Mouse (Mus musculus) adrenal gland, adult 2 months (tissue): ENCODE measurements around the gene Ercc1. TPM values are rescaled to one million over a fixed set of nuclear protein-coding genes. Genes with fewer than 3 reads are reported as not detected.

Experiments
- DNase-seq: peaks from one replicate; pipeline ENCODE4 v3.0.0; 2021
- polyA plus RNA-seq: library from polyadenylated mRNA; depleted of rRNA; stranded (reverse); fragments of >200 nt; gene quantifications from 2 replicates; pipeline ENCODE4 v1.2.3, GENCODE M21; 2012
- total RNA-seq, 2 experiments: library from RNA; stranded (reverse); gene quantifications; 2 replicates each; pipeline ENCODE4 v1.2.3; 2021

Gene Ercc1
- total and polyA plus RNA-seq, 3 experiments = 36.5 to 40.8 (median 37.8) TPM

DNA sequence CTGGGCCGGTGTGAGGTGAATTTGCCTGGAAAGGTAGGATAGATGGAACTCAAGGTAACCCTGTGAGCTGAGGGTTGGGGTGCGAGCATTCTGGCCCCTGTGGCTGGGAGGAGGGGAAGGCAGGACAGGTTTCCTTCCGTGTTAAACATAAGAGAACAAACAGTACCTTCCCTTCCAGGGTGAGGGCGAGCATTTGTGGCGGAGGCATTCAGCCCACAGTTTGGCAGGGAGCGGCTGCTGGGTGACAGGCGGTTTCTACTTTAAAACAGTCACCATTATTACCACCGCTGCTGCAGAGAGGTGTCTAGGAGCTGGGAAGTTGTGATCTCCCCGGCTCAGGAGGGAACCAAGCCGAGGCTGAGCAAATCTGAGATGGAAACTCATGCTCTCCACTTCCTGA is 7.5 kb upstream of the Ercc1 start:
- DNase-seq = no peak

DNA sequence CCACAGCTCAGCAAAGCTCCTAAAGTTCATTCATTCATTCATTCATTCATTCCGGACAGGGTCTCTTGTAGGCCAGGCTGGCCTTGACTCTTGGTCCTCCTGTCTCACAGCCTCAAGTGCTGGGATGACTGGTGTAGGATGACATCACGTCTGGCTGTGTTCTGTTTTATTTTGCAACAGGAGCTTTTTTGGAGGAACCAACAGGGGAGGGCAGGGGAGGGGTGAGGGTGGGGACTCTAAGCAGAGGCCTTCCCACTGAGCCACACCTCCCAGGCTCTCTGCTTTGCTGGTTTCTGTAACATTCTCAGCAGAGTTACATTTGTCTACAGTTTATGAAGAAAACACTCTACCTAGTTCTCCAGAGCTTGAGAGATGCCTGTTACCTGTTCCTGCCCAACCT is 6.5 kb upstream of the Ercc1 start:
- DNase-seq = peak; percentile 44

DNA sequence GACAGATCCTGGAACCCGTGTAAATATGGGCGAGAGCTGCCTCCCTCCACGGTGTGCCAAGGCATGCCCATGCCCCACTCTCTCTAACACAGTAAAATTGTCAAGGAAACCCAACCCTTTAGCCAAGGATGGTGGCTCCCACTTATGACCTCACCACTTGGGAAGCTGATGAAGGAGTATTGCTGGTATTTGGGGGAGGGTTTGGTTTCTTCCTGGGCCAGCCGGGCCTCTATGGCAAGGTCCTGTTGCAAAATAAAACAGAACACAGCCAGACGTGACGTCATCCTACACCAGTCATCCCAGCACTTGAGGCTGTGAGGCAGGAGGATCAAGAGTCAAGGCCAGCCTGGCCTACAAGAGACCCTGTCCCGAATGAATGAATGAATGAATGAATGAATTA is 6.0 kb upstream of the Ercc1 start:
- DNase-seq = peak; percentile 43

DNA sequence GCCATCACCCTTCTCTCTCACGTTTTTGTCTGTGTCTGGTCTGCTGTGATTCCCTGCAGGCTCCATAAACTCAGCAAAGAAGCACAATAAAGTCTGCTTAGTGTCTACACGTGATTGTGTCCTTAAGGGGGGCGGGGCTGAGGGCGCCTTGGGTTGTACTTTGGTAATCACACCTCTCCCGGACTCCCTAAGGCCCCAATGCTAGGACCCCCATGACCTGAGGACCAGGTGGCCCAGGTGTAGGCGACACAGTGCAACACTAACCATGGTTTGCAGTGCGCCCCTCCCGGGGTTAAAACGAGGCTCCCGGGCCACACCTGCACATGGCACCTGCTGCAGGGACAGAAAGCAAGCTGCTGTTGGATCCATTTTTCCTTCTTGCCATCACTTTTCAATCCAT is 3.3 kb upstream of the Ercc1 start:
- DNase-seq = no peak

DNA sequence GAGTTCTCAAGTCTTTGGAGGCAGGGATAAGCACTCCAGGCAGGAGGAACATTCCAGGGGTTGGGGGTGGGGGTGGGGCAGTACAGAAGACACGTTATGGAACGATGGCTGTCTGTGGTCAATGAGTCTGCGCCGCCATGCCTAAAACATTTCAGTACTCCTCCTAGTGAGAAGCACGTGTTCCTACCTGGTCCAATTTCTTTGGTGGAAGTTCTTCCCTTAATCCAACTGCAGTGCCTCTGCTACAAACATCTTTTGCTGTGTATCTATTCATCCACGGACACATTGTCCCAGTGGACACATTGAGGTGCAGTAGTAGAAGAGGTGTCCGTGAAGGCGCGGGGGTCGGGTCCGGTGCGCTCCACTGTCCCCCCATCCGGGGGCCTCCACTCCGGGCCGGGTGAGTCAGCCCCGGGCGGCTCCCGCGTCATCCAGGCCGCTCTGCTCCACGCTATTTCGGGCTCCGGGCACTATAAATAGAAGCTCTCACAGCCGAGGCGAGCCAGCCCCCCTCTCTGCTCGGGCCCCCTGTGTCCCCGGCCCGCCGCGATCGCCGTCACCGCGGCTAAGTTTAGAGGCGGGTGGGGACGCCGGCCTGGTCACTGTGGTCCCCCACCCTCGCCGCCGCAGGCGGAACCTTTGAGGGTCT is 2.7 kb upstream of the Ercc1 start:
- peak; percentile 56 for DNase-seq

DNA sequence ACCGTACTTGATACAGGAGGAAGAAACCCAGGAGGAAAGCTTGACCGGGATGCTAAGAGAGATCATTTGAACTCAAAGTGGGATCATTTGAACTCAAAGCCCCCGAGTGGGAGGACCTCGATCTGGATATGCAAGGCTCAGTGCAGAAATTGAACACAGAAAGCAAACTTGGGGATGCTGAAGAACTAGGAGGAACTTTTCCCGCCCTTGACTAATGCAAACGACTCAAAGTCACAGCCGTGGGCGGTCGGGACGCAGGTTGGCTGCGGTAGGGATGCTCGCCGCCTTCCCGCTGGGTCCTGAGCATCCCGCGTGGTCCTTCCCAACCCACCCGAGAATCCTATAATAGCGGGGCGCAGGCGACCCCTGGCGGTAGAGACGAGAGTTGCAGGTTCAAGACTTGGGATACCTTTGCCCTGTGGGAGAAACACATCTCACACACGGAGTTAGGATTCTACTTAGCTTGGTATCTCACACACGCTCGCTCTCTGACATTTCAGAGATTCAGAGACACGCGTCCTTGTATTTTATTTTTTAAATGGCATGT is 2.0 kb upstream of the Ercc1 start:
- peak; percentile 86 for DNase-seq

DNA sequence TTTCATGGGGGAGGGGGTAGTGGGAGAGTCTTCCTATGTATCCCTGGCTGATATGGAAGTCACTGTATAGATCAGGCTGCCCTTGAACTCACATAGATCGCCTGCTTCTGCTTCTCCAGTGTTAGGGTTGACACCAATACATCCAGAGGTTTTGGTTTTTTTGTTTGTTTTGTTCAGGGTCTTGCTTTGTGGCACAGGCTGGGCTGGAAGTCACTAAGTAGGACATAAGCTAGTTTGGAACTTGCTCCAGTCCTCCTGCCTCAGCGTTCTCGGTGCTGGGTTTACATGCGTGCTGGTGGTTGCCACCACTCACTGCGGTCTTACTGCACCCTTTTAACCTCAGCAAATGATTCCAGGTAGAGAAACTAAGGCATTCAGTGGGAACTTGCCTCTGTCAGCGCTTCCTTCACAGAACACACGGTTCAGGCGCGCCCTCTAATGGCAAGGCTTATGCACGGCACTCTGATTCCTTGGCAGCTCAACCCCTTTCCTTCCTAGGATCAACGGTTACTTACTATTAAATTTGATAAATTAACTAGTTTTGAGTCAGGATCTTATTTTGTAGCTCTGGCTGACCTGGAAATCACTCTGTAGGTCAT is 1.3 kb upstream of the Ercc1 start:
- DNase-seq = peak; percentile 71

DNA sequence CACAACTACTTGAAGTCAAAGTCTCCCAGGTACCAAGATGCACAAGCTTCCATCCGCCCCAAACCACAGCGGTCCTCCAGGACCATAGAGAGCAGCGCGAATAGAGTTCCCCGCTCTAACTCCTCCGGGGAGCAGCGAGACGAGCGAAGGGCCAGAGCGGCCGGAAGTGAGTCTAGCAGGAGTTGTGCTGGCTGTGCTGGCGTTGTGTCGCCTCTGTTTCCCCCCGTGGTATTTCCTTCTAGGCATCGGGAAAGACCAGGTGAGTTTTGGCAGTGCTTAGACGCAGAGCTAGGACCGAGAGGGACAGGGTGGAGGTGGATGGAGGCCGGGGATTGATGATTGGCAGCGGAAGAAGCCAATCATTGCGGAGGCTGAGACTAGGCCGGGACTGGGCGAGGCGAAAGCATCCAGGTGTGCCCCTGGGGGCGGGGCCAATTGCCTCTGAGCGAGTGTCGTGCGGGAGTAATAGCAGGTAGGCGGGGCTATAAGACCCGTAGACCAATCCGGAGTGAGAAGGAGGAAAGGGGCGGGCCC is 427 bp downstream of the Ercc1 start:
- DNase-seq = peak; percentile 95

DNA sequence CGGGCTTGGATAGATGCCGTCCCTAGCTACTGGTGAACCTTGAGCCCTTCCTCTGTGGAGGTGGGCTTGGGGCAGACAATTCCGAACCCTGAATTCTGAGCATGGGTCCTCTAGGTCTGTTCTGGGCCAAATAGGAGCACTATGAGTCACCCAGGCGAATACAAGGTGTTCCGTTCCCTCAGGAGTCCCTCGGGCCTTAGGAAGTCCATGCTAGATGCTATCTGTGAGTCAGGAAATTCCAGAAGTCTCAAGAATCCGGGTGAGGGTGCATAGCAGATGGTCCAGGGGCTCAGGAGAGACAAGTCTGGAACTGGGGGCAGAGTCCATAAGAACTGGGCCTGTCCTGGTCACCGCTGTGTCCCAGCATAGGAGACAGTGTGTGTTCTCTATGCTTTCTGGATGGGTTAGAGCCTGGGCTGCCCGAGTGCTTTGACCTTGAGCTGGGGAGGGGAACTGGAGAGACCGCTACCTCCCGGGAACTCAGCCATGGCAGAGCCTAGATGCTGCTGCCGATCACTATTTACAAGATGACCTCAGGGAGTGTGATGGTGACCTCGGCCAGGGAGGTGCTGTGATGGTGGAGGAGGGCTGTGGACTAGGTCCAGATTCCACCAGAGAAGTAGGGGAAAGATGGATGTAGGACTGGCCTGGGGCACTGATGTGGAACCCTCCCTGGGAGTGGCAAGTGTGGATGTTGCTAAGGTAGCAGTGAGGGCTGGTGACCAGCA is 4.8 kb downstream of the Ercc1 start:
- no peak for DNase-seq

DNA sequence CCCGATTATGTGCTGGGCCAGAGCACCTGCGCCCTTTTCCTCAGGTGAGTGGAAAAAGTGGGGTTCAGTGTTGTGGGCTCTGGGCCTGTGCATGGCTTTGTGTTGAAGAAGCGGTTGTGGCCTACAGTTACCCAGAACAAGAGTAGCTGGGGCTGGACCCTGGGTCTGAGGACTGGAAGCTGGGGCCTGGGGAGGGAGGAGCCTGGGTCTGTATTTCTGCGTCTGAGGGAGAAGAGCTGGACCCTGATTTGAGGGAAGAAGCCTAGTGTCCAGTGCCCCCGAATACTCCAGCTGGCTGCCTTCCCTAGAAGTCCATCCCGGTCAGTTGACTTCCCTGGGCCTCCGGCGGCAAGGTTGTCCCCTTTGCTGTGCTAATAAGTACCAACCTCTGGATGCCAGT is 5.6 kb downstream of the Ercc1 start:
- DNase-seq = no peak

DNA sequence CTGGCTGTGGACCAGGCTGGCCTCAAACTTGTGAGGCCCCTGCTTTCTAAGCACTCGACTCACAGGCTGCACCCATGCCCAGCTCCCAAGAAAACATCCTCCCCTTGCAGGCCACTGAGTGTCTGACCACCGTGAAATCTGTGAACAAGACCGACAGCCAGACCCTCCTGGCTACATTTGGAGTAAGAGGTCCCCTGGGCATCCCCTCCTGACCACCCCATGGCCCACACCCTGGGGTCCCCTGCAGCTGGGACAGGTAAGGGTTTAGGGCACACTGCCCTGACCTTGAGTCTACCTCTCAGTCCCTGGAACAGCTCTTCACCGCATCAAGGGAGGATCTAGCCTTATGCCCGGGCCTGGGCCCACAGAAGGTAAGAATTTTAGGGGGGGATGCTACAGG is 10.4 kb downstream of the Ercc1 start:
- DNase-seq = no peak

DNA sequence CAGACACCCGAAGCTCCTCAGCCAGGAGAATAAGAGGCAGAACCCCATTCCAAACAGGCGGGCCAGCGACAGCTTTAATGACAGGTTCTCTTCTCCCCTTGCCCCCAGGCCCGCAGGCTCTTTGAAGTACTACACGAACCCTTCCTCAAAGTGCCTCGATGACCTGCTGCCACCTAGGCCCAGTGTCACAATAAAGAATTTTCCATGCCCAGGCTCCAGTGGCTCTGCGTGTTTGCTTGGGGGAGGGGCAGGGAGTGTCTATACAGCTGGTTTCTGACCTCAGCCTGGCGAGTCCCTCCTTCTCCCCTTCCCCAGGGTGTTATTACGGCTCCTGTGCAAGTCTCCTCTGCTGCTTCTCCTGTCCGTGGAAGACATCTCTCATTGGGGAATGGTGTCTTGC is 11.7 kb downstream of the Ercc1 start:
- DNase-seq = no peak

DNA sequence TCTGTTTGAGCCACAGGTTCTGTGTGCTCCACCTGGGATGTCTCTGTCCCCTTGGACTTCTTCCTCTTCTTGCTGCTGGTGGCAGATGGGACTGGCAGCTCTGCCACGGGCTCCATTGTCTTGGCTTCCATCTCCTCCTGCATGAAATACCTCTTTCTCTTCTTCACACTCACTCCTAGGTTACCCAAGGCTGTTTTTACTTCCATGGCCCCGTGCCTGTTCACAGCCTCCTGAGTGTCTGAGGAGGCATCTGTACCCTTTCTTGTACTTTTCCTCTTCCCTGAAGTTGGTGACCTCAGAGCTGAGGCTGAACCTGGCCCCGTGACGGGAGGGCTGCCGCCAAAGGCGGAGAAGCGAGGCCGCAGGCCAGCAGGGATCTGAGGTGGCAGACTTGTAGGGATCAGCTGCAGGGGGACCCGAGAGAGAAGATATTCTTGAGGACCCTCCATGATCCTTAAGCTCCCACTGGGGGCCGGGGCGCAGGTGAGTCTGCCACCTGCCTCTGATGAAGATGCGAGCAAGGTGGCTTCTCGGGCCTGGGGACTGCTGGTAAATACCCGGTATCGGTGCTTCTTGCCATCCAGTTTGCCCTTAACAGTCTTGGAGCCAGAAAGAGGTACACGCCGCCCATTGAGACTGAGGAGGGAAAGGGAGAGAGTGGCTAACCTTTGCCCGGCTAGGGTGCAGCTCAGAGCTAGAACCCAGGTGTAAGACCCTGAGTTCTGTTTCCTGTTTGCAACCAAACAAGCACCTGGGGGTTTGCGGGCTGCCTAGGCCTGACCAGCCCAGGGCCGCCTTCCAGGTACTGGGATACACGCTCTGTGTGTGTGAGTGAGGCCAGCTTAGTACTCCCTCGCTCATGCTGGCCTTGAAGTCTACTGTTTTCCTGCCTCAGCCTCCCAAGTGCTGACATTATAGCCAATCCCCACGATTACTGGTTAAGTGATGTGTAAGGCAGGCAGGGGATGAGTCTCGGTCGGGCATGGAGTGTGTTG is 13.1 kb downstream of the Ercc1 start:
- no peak for DNase-seq

DNA sequence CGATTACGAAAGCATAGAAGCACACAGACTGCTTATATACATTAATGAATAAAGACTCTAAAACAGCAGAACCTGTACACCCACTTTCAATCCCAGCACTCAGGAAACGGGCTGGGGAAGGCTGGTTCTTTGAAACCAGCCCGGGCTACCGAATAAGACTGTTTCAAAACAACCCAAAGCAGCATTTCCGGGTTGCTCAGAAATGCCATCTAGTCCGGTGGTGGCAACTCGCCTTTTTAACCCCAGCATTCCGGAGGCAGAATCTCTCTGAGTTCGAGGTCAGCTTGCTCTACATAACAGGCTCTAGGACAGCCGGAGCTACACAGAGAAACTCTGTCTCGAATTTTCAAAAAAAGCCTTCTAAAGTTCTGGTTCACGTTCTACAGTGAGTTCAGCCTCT is 14.1 kb downstream of the Ercc1 start:
- DNase-seq = no peak

DNA sequence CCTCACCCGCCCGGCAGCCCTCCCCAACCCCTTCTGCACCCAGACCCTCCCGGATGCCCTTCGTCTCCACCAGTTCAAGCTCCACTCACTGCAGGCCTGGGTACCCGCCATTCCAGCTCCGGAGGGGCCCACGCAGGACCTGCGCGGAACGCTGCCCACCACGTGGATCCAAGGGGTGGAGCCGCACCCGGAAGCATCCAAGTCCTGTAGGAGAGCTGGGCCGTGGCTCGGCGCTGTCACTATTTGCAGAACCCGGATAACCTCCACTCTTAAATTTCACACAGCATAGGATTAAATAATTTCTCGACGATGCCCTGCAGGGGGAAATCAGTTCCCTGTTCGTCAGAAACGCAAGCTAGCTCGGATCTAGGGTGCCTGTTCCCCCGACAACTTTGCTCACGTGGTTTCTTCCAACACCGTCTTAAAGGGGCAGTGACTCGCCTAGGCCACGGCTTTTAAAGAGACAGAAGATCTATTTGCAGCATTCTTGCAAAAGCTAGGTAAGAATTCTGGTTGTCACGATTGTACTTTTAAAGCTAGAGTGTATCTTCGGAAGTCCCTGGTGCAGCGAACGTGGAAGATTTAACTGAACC is 14.8 kb downstream of the Ercc1 start, which contains the start of the genes Cd3eap and Ppp1r13l:
TSS of gene Cd3eap (minus strand) at position 185 of the 593 bp plus-strand sequence.
TSS of gene Ppp1r13l (plus strand) at position 451 of the 593 bp plus-strand sequence.
- peak; percentile 90 for DNase-seq

DNA sequence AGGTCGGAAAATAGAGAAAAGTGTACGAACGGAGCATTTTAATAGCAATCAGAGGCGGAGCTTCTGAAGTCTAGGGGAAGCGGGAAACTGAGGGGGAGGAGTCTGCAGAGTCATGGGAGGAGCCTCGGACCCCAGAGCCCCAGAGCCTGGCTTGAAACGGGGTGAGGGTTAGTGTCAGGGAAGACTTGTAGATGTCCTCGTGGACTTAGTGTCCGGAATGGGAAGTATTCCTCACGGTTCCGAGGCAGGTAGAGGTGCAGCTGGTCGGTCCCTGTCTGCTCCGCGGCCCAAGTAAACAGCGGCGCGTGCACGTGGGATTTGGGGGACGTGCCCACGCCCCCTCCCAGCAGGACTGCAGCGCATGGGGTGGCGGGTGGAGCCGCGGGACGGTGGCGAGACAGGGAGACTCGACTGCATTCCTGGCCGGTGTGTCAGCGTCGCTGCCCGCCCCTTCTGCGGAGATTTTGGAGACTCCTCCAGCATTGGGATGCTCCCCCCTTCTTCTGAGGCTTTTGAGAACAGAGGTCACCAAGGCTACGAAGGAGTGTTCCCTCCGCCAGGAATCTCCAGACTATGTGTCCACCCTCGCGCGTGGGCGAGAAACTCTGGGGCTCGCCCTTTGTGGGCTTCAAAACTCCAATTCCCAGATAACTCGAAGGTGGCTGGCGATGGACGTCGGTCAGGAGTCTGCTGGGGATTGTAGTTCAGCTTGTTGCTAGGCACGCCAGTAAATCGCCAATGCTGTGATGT is 15.5 kb downstream of the Ercc1 start:
- peak; percentile 89 for DNase-seq

DNA sequence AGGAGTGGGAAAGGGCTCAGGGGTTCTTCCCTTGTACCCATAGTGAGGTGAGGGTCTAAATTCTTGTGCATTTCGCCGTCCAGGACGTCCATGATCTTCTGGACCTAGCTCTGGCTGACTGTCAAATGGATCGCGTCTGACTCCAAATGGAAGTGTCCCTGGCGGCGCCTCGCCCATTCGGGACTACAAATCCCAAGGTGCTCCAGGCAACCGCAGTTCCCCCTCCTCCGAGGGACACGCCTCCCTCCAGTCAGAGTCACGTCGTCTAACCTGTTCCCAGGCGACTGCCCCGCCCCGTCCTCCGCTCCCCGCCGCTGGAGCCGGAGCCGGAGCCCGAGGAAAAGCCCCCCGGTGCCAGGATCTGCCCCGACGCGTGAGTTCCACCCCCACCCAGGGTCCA is 16.4 kb downstream of the Ercc1 start:
- DNase-seq = peak; percentile 96

DNA sequence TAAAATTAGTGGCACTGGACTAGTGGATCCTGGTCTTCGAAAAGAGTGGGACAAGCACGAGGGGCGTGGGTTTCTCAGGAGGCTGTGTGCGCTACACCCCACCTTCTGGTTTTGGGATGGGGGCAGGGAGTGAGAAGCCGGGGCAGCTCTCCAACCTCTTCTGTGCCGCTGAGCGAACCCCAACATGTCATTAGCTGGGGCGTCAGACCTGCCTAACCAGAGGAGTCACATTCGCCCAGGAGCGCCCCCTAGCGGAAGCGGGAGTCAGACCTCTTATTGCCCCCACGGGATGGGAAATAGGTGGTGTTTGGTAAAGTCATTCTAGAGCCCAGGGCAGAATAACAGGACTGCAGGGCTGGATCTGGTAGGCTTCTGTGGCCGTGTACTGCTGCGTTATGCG is 17.1 kb downstream of the Ercc1 start:
- peak; percentile 81 for DNase-seq

DNA sequence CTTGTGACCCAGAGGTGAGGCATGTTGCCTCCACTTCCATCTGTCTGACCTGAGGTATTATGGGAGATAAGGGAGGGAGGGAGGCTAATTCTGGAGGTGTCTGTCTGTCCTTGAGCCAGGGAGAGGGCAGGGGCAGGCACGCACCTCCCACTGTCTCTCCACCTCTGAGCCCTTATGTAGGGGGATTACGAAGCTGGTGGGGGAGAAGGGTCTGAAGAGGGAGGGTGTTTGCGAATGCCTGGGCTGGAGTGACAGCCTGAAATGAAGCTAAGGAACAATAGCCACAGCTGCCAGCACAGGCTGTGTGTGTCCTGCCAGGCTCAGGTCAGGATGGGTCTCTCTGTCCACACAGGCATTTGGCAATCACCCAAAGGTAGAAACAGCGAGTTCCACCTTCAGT is 17.7 kb downstream of the Ercc1 start:
- DNase-seq = no peak

DNA sequence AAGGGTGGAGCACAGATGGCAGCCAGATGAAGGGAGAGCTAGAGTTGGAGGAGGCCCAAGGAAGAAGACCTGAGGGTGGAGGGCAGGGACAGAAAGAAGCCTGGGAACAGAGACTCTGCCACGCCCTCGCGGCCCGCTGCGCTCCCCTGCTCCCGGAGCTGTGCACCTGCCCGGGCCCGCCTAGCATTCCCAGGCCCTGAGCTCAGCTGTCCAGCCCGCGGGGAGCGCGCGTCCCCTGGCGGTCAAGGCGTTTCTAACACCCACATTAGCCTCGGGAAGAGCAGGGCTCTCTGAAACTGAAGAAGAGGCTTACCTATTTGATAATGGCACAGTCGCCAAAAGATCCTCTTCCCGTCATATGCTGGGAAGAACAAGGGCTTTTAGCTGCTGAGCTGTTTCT is 19.3 kb downstream of the Ercc1 start:
- peak; percentile 86 for DNase-seq
